Mouse (Mus musculus): ENCODE data around the gene Trim61.
"Not testable (repeated sequence)": the region's sequence is repeated elsewhere in the genome, so short reads cannot be mapped to it uniquely, and the experiment has no call there.

Trim61 gene

DNA sequence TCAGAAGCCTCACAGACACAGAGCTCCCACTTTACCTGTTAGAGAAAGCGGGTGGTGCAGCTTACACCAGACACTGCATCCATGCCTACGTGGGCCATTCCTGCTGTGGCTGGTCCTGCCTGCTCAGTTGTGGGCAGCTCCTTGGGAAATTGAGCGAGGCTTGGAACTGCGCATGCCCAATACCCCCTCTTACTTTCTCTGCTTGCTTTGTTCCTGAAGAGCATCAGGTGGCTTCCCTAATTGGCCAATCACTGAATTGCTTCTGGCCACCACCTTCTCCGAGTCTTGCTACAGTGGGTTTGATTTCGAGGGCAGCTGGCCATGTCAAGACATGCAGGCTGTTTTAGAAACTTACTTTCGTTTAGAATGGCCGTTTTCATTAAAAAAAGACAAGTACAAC lies at the start of gene Trim61, which contains the start of gene Trim60:
Gene Trim61 (minus strand): TSS at position 101 of the 400 bp plus-strand sequence.
Gene Trim60 (minus strand): TSS at position 162 of the 400 bp plus-strand sequence.
- no peak for DNase-seq (ENCODE audit: low read depth, low spot score)

DNA sequence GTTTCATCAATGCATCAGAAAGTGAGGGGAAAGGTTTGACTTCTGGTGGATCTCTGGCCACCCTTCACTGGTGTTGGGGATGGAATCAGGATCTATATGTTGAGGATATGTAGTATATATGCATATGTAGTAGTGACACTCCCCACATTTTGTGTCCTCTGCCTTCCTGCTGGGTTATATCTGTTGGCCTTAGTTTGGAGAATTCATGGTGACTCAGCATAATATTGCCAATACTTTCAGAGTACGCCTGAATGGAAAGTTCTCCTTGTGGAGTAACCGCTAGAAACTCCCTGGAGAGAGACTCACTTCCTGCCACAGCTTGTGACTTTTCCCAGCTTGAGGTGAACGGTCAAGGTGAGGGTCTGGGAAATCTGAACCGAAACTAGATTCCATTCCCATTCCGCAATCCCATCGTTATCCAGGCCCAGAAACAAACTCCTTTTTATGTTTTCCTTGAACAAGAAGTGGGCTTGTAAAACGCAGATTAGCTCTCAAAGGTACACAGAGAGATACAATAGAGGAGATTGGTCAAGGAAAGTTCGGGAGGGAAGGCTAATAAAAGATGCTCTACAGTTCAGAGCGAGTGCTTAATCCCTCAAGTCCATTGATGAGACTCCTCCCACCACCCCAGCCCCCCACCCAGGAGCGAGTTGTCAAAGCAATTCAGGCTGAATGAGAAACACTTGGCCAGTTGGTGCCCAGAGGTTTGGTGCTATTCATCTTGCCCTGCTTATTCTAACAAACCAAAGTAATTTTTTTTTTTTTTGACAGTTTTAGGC lies 49.6 kb upstream of the Trim61 start:
- no peak for DNase-seq (ENCODE audit: low read depth, low spot score)

DNA sequence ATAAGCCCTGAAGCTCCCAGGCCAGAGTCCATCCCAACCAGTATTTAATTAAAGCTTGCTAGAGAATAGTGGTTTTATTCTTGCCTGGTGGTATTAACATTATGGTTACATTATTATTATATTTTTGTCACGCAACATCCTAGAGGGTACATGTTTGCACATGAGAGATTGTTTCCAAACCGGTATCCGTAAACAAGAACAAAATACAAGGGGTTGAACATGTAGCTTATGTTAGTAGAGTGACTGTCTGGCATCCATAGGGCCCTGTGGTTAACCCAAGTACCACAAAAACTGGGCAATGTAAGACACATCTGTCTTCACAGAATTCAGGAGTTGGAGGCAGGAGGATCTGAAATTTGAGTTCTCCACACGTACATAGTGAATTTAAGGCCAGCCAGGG lies 48.7 kb upstream of the Trim61 start:
- no peak for DNase-seq (ENCODE audit: low read depth, low spot score)

GRCm38 (mm10) chr8:65065622-65066021 lies 47.3 kb upstream of the Trim61 start:
- no peak for DNase-seq (ENCODE audit: low read depth, low spot score)

DNA sequence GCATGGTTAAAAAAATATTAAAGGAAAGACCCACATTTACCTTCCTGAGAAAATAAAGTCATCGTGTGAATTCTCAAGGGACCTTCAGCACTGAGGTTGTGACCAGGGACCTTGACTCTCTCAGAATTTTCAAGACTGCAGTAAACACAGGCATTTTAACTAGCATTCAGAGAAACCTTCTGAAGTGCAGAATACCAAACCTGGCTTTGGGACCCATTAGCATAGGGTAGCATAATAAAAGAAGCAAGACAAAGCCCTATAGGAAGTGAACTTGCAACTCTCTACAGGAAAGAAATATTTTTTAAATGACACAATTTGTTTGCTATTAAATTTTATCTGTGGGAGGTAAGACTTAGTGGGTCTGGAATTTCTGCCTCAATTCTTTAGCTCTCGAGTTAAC lies 45.7 kb upstream of the Trim61 start:
- no peak for DNase-seq (ENCODE audit: low read depth, low spot score)

GRCm38 (mm10) chr8:65062195-65062594 lies 43.9 kb upstream of the Trim61 start:
- DNase-seq (ENCODE audit: low read depth, low spot score): no peak

DNA sequence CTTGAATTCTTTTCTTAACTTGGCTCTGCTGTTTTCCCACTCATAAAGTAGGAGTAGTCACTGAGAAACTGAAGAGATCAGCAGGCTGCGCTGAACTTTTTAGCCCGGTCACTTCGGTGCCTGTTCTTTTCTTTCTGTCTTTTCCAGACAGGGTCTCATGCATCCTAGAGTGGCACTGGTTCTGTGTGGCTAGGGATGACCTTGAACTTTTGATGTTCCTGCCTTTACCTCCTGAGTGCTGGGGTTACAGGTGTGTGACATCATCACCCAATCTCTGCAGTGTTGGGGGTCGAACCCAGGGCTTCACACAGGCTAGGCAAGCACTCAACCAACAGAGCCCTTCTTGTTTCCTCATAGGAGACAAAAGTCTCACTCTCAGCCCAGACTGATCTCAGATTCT lies 38.4 kb upstream of the Trim61 start:
- no peak for DNase-seq (ENCODE audit: low read depth, low spot score)

- no peak for DNase-seq (ENCODE audit: low read depth, low spot score)
Measured at GRCm38 (mm10) chr8:65053968-65054367, 35.6 kb upstream of the Trim61 start.

DNA sequence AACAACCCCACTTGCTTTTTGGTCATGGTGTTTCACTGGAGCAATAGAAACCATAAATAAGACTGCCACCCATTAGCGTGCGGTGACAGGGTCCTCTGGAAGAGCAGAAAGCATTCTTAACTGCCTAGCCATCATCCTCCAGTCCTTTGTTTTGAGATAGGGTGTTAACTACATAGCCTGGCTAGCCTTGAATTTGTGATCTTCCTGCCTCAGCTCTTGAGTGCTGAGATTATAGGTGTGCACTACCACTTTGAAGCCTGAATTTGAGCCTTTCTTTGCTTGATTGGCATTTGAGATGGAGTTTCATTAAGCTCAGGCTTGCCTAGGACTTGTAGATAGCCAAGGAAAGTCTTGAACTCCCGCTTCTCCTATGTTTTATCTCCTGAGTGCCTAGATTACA lies 35.2 kb upstream of the Trim61 start:
- DNase-seq (ENCODE audit: low read depth, low spot score): no peak

- no peak for DNase-seq (ENCODE audit: low read depth, low spot score)
Measured at GRCm38 (mm10) chr8:65047801-65048200, 29.5 kb upstream of the Trim61 start.

- no peak for DNase-seq (ENCODE audit: low read depth, low spot score)
Measured at GRCm38 (mm10) chr8:65047193-65047592, 28.9 kb upstream of the Trim61 start.

DNA sequence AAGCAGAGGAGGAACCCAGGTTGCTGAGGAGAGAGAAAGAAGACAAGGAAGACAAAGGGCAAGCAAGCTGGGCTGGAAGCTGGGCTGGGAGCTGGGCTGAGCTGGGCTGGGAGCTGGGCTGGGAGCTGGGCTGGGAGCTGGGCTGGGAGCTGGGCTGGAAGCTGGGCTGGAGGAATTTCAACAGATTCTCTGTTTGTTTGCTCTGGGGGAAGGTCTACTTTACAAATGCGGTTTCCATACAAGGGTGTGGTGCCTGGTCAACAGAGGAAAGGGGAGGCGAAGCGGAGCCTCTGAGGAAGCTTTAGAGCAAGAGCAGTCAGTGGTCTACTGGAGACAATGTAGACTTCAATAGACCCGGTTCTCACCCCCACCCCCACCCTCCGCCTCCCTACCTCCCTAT lies 28.2 kb upstream of the Trim61 start:
- DNase-seq (ENCODE audit: low read depth, low spot score): no peak

GRCm38 (mm10) chr8:65037117-65037533 lies 18.8 kb upstream of the Trim61 start, which contains the start of gene Apela:
Gene Apela, minus strand, starts transcription at chr8:65037336.
- DNase-seq (ENCODE audit: low read depth, low spot score): no peak

GRCm38 (mm10) chr8:65034136-65034535 lies 15.8 kb upstream of the Trim61 start:
- DNase-seq (ENCODE audit: low read depth, low spot score): no peak

DNA sequence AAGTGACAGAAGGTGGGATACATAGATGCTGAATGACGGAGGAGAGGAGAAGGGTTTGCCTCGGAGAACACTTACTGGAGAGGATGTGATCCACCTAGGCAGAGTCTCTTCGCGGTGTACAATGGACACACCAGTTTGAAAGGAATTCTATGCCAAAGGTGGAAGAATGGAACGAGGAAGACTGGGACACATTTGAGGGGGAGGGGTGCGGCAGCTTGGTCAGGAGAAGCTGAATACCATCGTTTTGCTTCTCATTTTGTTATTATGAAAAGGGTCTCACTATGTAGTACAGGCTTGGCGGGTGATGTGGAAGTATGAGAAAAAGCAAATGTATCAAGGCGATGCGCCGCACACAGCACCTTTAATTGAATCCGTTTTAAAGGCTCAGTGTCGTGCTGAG lies 14.7 kb upstream of the Trim61 start:
- no peak for DNase-seq (ENCODE audit: low read depth, low spot score)

GRCm38 (mm10) chr8:65032107-65032506 lies 13.8 kb upstream of the Trim61 start:
- DNase-seq (ENCODE audit: low read depth, low spot score): no peak

- DNase-seq (ENCODE audit: low read depth, low spot score): no peak
Measured at GRCm38 (mm10) chr8:65030735-65031485, 12.6 kb upstream of the Trim61 start.

DNA sequence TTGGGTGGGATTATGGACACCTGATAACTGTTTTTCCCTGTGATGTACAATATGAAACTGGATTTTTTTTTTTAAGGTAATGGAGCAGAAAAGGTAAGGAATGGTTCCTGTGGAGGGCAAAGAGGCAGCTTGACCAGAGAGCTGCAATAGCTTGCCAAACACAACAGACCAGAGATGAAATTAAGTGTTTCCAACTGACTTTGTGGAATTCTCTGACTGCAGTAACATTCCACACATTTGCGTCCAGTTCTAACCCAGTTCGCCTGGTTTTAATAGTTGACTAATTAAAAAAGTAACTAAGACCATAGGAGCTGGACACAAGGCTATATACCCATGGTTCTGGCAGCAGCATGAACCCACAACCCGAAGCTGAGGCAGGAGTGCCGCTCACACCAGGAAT lies 11.5 kb upstream of the Trim61 start:
- no peak for DNase-seq (ENCODE audit: low read depth, low spot score)

GRCm38 (mm10) chr8:65028959-65029686 lies 10.8 kb upstream of the Trim61 start:
- DNase-seq (ENCODE audit: low read depth, low spot score): no peak

GRCm38 (mm10) chr8:65022485-65022884 lies 4.2 kb upstream of the Trim61 start:
- peak; percentile 8 for DNase-seq (ENCODE audit: low read depth, low spot score)

DNA sequence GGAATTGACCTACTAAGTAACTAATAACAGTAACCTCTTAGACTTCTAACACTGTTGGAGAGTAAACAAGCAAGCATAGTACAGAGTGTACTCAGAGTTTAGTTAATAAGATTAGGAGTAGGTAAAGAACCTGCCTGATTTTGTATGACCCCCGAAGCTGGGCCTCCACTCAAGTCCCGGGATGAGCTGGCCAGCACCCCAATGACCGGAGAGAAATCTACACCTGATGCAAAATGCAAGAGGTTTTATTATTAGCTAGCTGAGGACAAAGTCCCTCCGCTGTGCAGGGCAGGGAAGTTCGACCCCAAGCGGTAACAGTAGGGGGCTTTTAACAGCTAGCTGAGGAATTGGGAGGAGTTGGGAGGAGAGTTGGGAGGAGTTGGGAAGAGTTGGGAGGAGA lies 10.7 kb downstream of the Trim61 start:
- not testable (repeated sequence) for DNase-seq (ENCODE audit: low read depth, low spot score)

- DNase-seq (ENCODE audit: low read depth, low spot score): no peak
Measured at GRCm38 (mm10) chr8:64998806-64999365, 19.4 kb downstream of the Trim61 start.

Measured in CD4-positive helper T cell, adult 2 months (primary cell).